Mouse (Mus musculus): Measurements from ENCODE around the gene Lipn. TPM values are rescaled to one million over a fixed set of nuclear protein-coding genes. Genes with fewer than 3 reads are reported as not detected.

Lipn gene
- not detected in 2 replicates for polyA plus RNA-seq (2012; ENCODE audit: low replicate concordance)

GRCm38 (mm10) chr19:34066779-34067472, at the start of gene Lipn:
Gene Lipn (plus strand): TSS chr19:34067358.

DNA sequence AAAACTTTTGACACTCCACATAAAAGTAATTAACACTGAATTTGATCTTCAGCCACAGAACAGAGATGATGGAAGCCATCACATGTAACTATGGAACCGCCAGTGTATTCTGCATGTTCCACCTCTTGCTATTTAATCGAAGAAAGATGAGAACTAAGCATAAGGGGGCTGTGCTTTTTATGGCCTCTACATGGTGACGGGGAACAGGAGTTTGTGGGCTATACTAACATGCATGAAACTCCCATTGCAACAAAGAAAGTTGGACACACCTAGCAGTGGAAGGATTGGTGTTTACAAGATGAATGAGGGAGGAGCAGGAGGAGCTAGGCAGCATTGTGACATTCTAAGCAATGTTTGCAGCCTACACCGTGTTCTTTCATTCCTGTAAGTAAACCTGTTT, 33.5 kb downstream of the Lipn start, which contains the start of gene Lipm:
Lipm (plus strand) TSS at position 301 of the 400 bp plus-strand sequence.

Other genes with a start within 250 kb of the Lipn start
- gene Lipf, start 106.2 kb upstream of the Lipn start, polyA plus RNA-seq (2012; ENCODE audit: low replicate concordance): not detected in 2 replicates
- gene Lipk, start 59.1 kb upstream of the Lipn start, polyA plus RNA-seq (2012; ENCODE audit: low replicate concordance): not detected in 2 replicates
- gene Lipm, start 33.6 kb downstream of the Lipn start, polyA plus RNA-seq (2012; ENCODE audit: low replicate concordance): not detected in 2 replicates
- gene Ankrd22, start 98.7 kb downstream of the Lipn start, polyA plus RNA-seq (2012; ENCODE audit: low replicate concordance): 0.08 and 0.18 TPM in 2 replicates
- gene Stambpl1, start 124.9 kb downstream of the Lipn start, polyA plus RNA-seq (2012; ENCODE audit: low replicate concordance): 6.6 and 19.3 TPM in 2 replicates
- 0.24 and 0.40 TPM in 2 replicates for gene Acta2, start 188.2 kb downstream of the Lipn start, polyA plus RNA-seq (2012; ENCODE audit: low replicate concordance)
- 0.45 and 1.1 TPM in 2 replicates for gene Fas, start 223.3 kb downstream of the Lipn start, polyA plus RNA-seq (2012; ENCODE audit: low replicate concordance)